Mouse (Mus musculus) large intestine, adult 2 months (tissue): Measurements from ENCODE around the gene Plppr3. TPM values are rescaled to one million over a fixed set of nuclear protein-coding genes. Genes with fewer than 3 reads are reported as not detected.
A peak's percentile ranks its signal among the peaks of the same experiment; 100 is the strongest.

Experiments used
- DNase-seq: peaks from one replicate; pipeline ENCODE4 v3.0.0-alpha.2; 2012; ENCODE audit warnings: low read depth, low spot score
- WGBS: fragments of 180-500 bp; shearing (Covaris S2); methylation state at CpG from one replicate; pipeline ENCODE4 v1.1.7; 2018; 5-methylcytosine and 5-hydroxymethylcytosine counted together
- polyA plus RNA-seq: library from polyadenylated mRNA; depleted of rRNA; stranded (reverse); fragments of >200 nt; gene quantifications from 2 replicates; pipeline ENCODE4 v1.2.3, GENCODE M21; 2012; rRNA removed

Gene Plppr3
- polyA plus RNA-seq, 1 experiment, result 3.4 TPM

GRCm38 (mm10) chr10:79832026-79832785, 42.2 kb downstream of the Plppr3 start:
- WGBS, result 38% methylated on average over 7 of the region's 7 CpGs
- DNase-seq, result no peak

GRCm38 (mm10) chr10:79831583-79831982, 42.9 kb downstream of the Plppr3 start:
- WGBS, result 75% methylated on average over 3 of the region's 3 CpGs
- no peak for DNase-seq

GRCm38 (mm10) chr10:79824413-79824812, 50.0 kb downstream of the Plppr3 start:
- peak; percentile 93 for DNase-seq
- 11% methylated on average over 6 of the region's 6 CpGs for WGBS

GRCm38 (mm10) chr10:79823011-79823410, 51.4 kb downstream of the Plppr3 start:
- 26% methylated on average over 6 of the region's 6 CpGs for WGBS
- no peak for DNase-seq

- WGBS, result 25% methylated on average over 17 of the region's 17 CpGs
- DNase-seq, result no peak
These were observed 52.1 kb downstream of the Plppr3 start for GRCm38 (mm10) chr10:79822372-79822771.

- WGBS, result 35% methylated on average over 12 of the region's 12 CpGs
- DNase-seq, result no peak
These were observed 52.7 kb downstream of the Plppr3 start for GRCm38 (mm10) chr10:79821731-79822130.

GRCm38 (mm10) chr10:79820782-79821181, 53.7 kb downstream of the Plppr3 start, which contains the start of gene Misp:
TSS of gene Misp (plus strand) at chr10:79820989.
- DNase-seq, result no peak
- WGBS, result 28% methylated on average over 11 of the region's 11 CpGs

GRCm38 (mm10) chr10:79820277-79820676, 54.2 kb downstream of the Plppr3 start:
- WGBS, result 46% methylated on average over 8 of the region's 8 CpGs

GRCm38 (mm10) chr10:79819606-79820005, 54.8 kb downstream of the Plppr3 start:
- 81% methylated on average over 17 of the region's 17 CpGs for WGBS
- no peak for DNase-seq

More at GRCm38 (mm10) chr10:79820277-79820676, 54.2 kb downstream of the Plppr3 start:
- DNase-seq, result no peak

- DNase-seq, result no peak
- WGBS, result 41% methylated on average over 4 of the region's 4 CpGs
These were observed 56.2 kb downstream of the Plppr3 start for GRCm38 (mm10) chr10:79818225-79818624.

GRCm38 (mm10) chr10:79817111-79817510, 57.3 kb downstream of the Plppr3 start:
- 76% methylated on average over 2 of the region's 2 CpGs for WGBS
- no peak for DNase-seq

- no peak for DNase-seq
- WGBS, result 61% methylated on average over 12 of the region's 12 CpGs
These were observed 58.6 kb downstream of the Plppr3 start for GRCm38 (mm10) chr10:79815671-79816494.

GRCm38 (mm10) chr10:79814271-79814842, 60.1 kb downstream of the Plppr3 start:
- no peak for DNase-seq
- WGBS, result 71% methylated on average over 5 of the region's 5 CpGs

- DNase-seq, result no peak
- 27% methylated on average over 15 of the region's 15 CpGs for whole genome bisulfite sequencing
These were observed 62.4 kb downstream of the Plppr3 start for GRCm38 (mm10) chr10:79811736-79812637.

Other genes starting within 250 kb of the Plppr3 start
- 1.4 and 1.9 TPM in 2 replicates for gene Shc2, start 236.7 kb downstream of the Plppr3 start, polyA plus RNA-seq
- gene Odf3l2, start 228.9 kb downstream of the Plppr3 start, polyA plus RNA-seq, result 0.06 TPM in 1 of 2 replicates, not detected in the other
- gene Madcam1, start 210.1 kb downstream of the Plppr3 start, polyA plus RNA-seq, result 13.9 and 17.1 TPM in 2 replicates
- 43.3 and 49.2 TPM in 2 replicates for gene Tpgs1, start 205.3 kb downstream of the Plppr3 start, polyA plus RNA-seq
- gene Cdc34, start 192.4 kb downstream of the Plppr3 start, polyA plus RNA-seq, result 178 and 188 TPM in 2 replicates
- gene Gzmm, start 185.6 kb downstream of the Plppr3 start, polyA plus RNA-seq, result 0.73 and 0.88 TPM in 2 replicates
- gene Bsg, start 170.1 kb downstream of the Plppr3 start, polyA plus RNA-seq, result 808 and 1,022 TPM in 2 replicates
- gene Hcn2, start 158.0 kb downstream of the Plppr3 start, polyA plus RNA-seq, result 4.0 and 5.2 TPM in 2 replicates
- 57.5 and 63.7 TPM in 2 replicates for gene Polrmt, start 128.1 kb downstream of the Plppr3 start, polyA plus RNA-seq
- gene Fgf22, start 119.6 kb downstream of the Plppr3 start, polyA plus RNA-seq, result not detected in 2 replicates
- gene Rnf126, start 107.7 kb downstream of the Plppr3 start, polyA plus RNA-seq, result 119 and 129 TPM in 2 replicates
- gene Fstl3, start 97.4 kb downstream of the Plppr3 start, polyA plus RNA-seq, result 12.9 and 13.6 TPM in 2 replicates
- gene Prss57, start 83.7 kb downstream of the Plppr3 start, polyA plus RNA-seq, result 0.29 and 0.48 TPM in 2 replicates
- 15.4 and 17.6 TPM in 2 replicates for gene Palm, start 81.1 kb downstream of the Plppr3 start, polyA plus RNA-seq
- 299 and 402 TPM in 2 replicates for gene Misp, start 53.6 kb downstream of the Plppr3 start, polyA plus RNA-seq
- 255 and 340 TPM in 2 replicates for gene Ptbp1, start 20.2 kb downstream of the Plppr3 start, polyA plus RNA-seq
- 1.6 and 1.8 TPM in 2 replicates for gene Prtn3, start 158 bp downstream of the Plppr3 start, polyA plus RNA-seq
- not detected in 2 replicates for gene Elane, start 11.6 kb upstream of the Plppr3 start, polyA plus RNA-seq
- gene Cfd, start 16.2 kb upstream of the Plppr3 start, polyA plus RNA-seq, result 166 and 209 TPM in 2 replicates
- 28.6 and 36.5 TPM in 2 replicates for gene Med16, start 34.3 kb upstream of the Plppr3 start, polyA plus RNA-seq
- not detected in 2 replicates for gene Gm26602, start 36.2 kb upstream of the Plppr3 start, polyA plus RNA-seq
- 1.9 and 3.0 TPM in 2 replicates for gene Kiss1r, start 42.3 kb upstream of the Plppr3 start, polyA plus RNA-seq
- gene R3hdm4, start 46.6 kb upstream of the Plppr3 start, polyA plus RNA-seq, result 92.4 and 94.6 TPM in 2 replicates
- 3.6 and 9.1 TPM in 2 replicates for gene Arid3a, start 52.4 kb upstream of the Plppr3 start, polyA plus RNA-seq
- gene Wdr18, start 85.5 kb upstream of the Plppr3 start, polyA plus RNA-seq, result 29.6 and 40.8 TPM in 2 replicates
- not detected in 2 replicates for gene Grin3b, start 96.1 kb upstream of the Plppr3 start, polyA plus RNA-seq
- gene Tmem259, start 109.7 kb upstream of the Plppr3 start, polyA plus RNA-seq, result 194 and 223 TPM in 2 replicates
- gene Cnn2, start 114.0 kb upstream of the Plppr3 start, polyA plus RNA-seq, result 49.1 and 56.1 TPM in 2 replicates
- 17.3 and 24.5 TPM in 2 replicates for gene Abca7, start 121.9 kb upstream of the Plppr3 start, polyA plus RNA-seq
- gene Arhgap45, start 142.0 kb upstream of the Plppr3 start, polyA plus RNA-seq, result 33.5 and 42.4 TPM in 2 replicates
- gene Polr2e, start 165.2 kb upstream of the Plppr3 start, polyA plus RNA-seq, result 146 and 172 TPM in 2 replicates
- gene Gpx4, start 172.5 kb upstream of the Plppr3 start, polyA plus RNA-seq, result 282 and 473 TPM in 2 replicates
- gene Sbno2, start 230.9 kb upstream of the Plppr3 start, polyA plus RNA-seq, result 67.2 and 91.7 TPM in 2 replicates
- gene Stk11, start 241.2 kb upstream of the Plppr3 start, polyA plus RNA-seq, result 112 and 115 TPM in 2 replicates